Mouse (Mus musculus): ENCODE measurements around the gene Tmem150b. TPM values are rescaled to one million over a fixed set of nuclear protein-coding genes. Genes with fewer than 3 reads are reported as not detected.
A peak's percentile ranks its signal among the peaks of the same experiment; 100 is the strongest.

Tmem150b gene
- total RNA-seq (2021): under 1 TPM in 1 of 2 experiments, not detected in 1; 0.23 TPM
- long read RNA-seq, experiment 1: 0 reads
- long read RNA-seq, experiment 2, partial matches to known transcripts: 0 of 1 reads
- long read RNA-seq, experiment 2, other reads (novel, unspliced or antisense): 1 of 1 reads

GRCm38 (mm10) chr7:4725169-4725568 lies at the start of gene Tmem150b:
Gene Tmem150b (minus strand): TSS chr7:4725249.
- DNase-seq: no peak

- DNase-seq: no peak
Observed at GRCm38 (mm10) chr7:4771202-4771601, 46.2 kb upstream of the Tmem150b start, which contains the start of gene Fam71e2. Gene Fam71e2 (minus strand): TSS chr7:4771302.

- DNase-seq: no peak
Observed at GRCm38 (mm10) chr7:4764946-4765710, 40.1 kb upstream of the Tmem150b start.

GRCm38 (mm10) chr7:4759670-4760069 lies 34.6 kb upstream of the Tmem150b start:
- no peak for DNase-seq

- peak; percentile 49 for DNase-seq
Observed at GRCm38 (mm10) chr7:4752821-4753570, 27.9 kb upstream of the Tmem150b start, which contains the start of gene Cox6b2. Gene Cox6b2 (minus strand): TSS chr7:4753094.

- DNase-seq: peak; percentile 35
Observed at GRCm38 (mm10) chr7:4751971-4752820, 27.1 kb upstream of the Tmem150b start.

GRCm38 (mm10) chr7:4749169-4749568 lies 24.1 kb upstream of the Tmem150b start:
- no peak for DNase-seq

GRCm38 (mm10) chr7:4748321-4748720 lies 23.3 kb upstream of the Tmem150b start:
- no peak for DNase-seq

GRCm38 (mm10) chr7:4747156-4747899 lies 22.3 kb upstream of the Tmem150b start:
- DNase-seq: no peak

GRCm38 (mm10) chr7:4746326-4746980 lies 21.4 kb upstream of the Tmem150b start:
- DNase-seq: no peak

- DNase-seq: no peak
Observed at GRCm38 (mm10) chr7:4744886-4745285, 19.8 kb upstream of the Tmem150b start.

- no peak for DNase-seq
Observed at GRCm38 (mm10) chr7:4743354-4743753, 18.3 kb upstream of the Tmem150b start.

GRCm38 (mm10) chr7:4742482-4742819 lies 17.4 kb upstream of the Tmem150b start:
- DNase-seq: no peak

GRCm38 (mm10) chr7:4741672-4742481 lies 16.8 kb upstream of the Tmem150b start:
- no peak for DNase-seq

- peak; percentile 73 for DNase-seq
Observed at GRCm38 (mm10) chr7:4741151-4741550, 16.1 kb upstream of the Tmem150b start.

- DNase-seq: no peak
Observed at GRCm38 (mm10) chr7:4740309-4740727, 15.3 kb upstream of the Tmem150b start.

GRCm38 (mm10) chr7:4739544-4740275 lies 14.7 kb upstream of the Tmem150b start, which contains the start of gene Kmt5c:
Gene Kmt5c (plus strand): TSS chr7:4740115.
- DNase-seq: peak; percentile 99

- no peak for DNase-seq
Observed at GRCm38 (mm10) chr7:4739041-4739543, 14.0 kb upstream of the Tmem150b start.

- no peak for DNase-seq
Observed at GRCm38 (mm10) chr7:4732968-4733392, 7.9 kb upstream of the Tmem150b start.
